Mouse (Mus musculus) stomach, postnatal 0 days (tissue): ENCODE measurements at regions not wholly inside any gene's neighbourhood (a gene's known extent, or its start where the extent isn't known, plus 50 kb on each side); places are given as distances from the start of the nearest gene placed in this dataset.

Source experiments
- CTCF ChIP-seq: IDR thresholded peaks from 2 replicates; pipeline ENCODE4 v1.5.1; 2016; ENCODE audit warnings: antibody characterized with exemption, low read depth, mild to moderate bottlenecking, moderate library complexity
- EP300 ChIP-seq: optimal IDR thresholded peaks from 2 replicates; pipeline ENCODE3; 2016; ENCODE audit warnings: antibody characterized with exemption

DNA sequence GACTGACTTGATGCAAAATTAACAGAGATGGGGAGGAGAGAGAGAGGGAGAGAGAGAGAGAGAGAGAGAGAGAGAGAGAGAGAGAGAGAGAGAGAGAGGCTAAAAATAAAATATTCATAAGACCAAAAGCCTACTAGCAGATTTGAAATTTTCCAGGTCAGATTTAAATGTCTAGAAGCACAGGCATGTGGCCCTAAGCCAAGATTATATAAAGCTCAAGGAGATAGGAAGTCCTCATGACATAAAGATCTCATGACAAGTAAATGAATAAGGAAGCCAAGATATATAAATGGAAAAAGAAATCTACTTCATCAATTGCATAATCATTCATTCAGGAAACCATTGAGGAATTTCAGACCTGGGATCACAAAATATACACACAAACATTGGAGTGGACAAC, 311.9 kb upstream of the Cypt12 start:
- no peak for TF ChIP-seq CTCF
- TF ChIP-seq EP300, result no peak
